Mouse (Mus musculus) brain, embryonic 14.5 days (tissue): Measurements from ENCODE around the gene Ttbk1.

ENCODE experiments used
- CTCF ChIP-seq: fragments of 200-500 bp; IDR thresholded peaks from 2 replicates; pipeline ENCODE4 v1.5.1; 2012; ENCODE audit warnings: inconsistent platforms, mild to moderate bottlenecking, moderate library complexity, borderline replicate concordance; ENCODE audit not compliant: insufficient read depth, insufficient read length; ENCODE audit errors: extremely low read depth
- POLR2A ChIP-seq: fragments of 200-500 bp; IDR thresholded peaks from 2 replicates; pipeline ENCODE4 v1.6.1; 2012; ENCODE audit warnings: mild to moderate bottlenecking, inconsistent platforms, borderline replicate concordance; ENCODE audit not compliant: poor library complexity, insufficient read depth, insufficient read length, severe bottlenecking; ENCODE audit errors: extremely low read depth

DNA sequence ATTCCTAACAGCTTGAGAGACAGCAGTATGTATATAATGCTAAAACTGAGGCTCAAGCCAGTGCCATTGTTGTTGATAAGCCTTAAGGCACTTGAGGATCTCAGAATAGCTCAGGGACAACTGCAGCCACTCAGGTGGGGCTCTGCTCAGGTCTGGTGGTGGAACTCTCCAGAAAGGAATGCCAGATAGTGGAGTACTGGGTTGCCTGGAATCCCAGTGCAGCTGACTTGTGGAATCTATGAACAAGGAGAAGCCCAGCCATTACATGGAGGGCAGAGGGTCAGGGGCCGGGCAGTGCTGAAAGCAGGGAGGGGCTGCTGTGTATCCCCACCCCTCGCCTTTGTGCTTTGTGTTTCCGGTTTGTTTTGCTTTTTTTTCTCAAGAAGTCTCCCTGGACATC, 29.0 kb downstream of the Ttbk1 start:
- TF ChIP-seq POLR2A: no peak
- TF ChIP-seq CTCF: no peak
